Mouse (Mus musculus): ENCODE data around the gene Mctp1.
"Not testable (repeated sequence)": the region's sequence is repeated elsewhere in the genome, so short reads cannot be mapped to it uniquely, and the experiment has no call there.

Mctp1 gene

DNA sequence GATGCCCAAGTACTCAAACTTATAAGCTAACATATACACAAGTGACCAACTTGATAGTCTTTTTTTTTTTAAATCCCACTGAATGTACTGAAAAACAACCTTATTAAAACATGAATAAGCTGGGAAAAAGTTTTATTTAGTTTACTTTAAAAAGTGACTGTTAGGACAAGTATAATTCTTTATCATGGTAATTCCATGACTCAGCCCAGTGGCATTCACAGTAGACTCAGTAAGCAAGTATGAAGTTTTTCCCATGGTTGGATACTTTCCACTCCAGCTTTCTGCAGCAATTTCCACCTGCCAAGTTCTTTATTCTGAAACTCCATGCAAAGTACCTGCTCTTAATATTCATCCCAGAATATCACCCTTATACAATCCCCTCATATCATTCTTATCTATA lies 97.3 kb downstream of the Mctp1 start:
- no peak for DNase-seq (ENCODE audit: low read depth, low spot score)

DNA sequence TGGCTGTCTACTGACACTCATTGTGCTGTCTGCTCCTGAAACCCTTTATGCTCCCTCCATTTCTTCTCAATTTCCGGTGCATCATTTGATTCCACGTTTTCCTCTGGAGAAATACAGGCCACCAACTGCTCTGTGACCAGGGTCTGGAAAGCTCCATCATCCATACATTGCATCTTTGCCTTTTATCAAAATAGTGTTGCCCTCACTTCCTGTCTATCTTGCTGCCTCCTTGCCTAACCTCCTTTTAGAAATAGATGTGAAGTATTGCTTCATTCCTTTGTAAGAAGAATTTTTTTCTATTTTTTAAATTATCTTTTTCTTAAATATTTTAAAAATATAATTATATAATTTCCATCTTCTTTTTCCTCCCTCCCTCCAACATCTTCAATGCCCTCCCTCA lies 98.7 kb downstream of the Mctp1 start:
- DNase-seq (ENCODE audit: low read depth, low spot score) = no peak

DNA sequence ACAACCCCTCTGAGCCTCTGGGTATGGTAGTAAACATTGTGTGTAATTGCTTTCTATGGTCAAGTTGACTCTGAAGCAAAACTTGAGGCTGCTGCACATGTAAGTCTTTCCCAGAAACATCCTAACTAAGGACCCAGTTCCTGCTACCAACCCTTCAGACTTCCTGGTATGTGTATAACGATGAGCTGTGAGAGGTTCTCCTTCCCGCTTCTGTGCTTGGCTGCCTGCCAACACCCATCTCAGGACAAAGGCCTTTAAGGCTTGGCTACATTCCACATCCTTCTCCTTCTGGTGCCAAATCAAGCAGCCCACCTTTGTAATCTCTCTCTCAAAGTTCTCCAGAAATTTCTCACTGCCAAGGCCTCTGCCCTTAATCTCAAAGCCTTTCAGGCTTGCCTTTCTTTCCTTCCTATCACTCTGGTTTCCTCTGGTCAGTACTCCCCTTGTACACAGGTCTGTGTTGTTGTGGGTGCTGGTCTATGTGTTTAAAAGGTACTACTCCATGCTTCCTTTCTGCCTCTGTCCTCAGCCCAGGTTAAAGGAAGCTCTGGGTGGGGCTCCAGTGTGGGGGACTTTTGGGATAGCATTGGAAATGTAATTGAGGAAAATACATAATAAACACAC lies 99.9 kb downstream of the Mctp1 start:
- DNase-seq (ENCODE audit: low read depth, low spot score) = peak; percentile 50

DNA sequence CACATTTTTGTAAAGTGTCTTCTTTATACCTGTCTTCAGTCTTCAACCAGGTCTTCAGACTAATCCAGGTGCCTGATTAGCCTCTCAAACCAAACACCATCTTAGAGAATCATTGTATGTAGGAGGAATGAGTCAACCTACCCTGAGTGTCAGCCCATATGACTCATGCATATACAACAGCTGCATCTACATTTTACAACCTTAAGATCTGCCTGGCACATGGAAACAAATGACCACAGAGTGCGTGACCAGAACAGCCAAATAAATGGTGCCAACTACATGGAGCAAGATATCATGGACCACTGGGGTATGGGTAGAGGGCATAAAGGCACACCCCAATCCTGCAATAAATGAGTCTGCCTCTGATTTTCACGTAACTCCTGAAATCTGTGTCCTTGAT lies 131.6 kb downstream of the Mctp1 start:
- peak; percentile 32 for DNase-seq (ENCODE audit: low read depth, low spot score)

DNA sequence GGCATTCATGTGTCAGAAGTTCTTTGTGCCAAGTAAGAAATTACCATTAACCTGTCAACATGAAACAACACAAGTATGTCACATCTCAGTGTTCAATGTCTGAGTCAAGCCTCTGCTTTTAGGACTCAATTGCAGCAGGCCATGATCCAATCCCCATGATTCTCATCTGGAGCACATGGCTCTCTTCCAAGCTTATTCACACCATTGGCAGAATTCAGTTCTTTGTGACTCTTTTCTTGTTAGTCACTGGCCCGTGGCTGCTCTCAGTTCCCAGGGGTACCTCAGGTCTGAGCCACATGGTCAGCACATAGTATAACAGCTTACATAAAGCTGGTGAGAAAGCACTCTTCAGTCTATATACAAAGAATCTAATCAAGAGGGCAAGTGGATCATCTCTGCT lies 138.8 kb downstream of the Mctp1 start:
- no peak for DNase-seq (ENCODE audit: low read depth, low spot score)

DNA sequence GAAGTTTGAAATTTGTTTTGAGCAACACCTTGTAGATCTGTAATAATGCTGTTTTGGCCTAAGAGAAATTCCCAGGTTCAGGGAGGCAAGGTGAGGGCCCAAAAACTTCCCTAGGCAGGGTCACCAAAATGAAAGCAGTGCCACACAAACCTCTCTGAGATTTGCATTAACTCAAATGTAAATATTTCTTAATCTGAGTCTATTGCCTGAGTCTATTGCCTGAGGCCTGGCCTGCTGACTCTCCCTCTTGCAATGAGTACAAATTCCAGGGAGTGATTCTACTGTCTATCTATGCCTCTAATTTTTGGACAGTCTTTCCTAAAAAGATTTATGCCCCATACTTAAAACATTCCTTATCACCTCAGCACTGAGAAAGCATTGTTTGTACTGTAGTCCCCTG lies 143.0 kb downstream of the Mctp1 start:
- no peak for DNase-seq (ENCODE audit: low read depth, low spot score)

DNA sequence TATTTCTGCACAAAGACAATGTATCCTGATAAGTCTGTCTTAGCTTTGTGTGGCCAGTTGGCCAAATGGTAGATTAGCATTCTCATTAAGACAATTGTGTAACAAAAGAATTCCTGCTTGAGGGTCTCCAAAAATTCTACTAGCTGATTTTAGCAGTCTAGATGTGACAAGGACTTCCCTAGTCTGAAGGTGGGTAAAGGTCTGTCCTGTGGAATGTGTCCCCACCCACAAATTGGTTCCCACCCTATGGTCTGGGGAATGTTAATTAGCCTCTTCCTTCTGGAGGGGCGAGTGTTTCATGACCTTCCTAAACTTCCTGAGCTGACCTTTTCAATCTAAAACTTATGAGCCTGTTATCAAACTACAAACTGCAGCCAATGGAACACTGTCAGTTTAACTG lies 143.4 kb downstream of the Mctp1 start:
- no peak for DNase-seq (ENCODE audit: low read depth, low spot score)

DNA sequence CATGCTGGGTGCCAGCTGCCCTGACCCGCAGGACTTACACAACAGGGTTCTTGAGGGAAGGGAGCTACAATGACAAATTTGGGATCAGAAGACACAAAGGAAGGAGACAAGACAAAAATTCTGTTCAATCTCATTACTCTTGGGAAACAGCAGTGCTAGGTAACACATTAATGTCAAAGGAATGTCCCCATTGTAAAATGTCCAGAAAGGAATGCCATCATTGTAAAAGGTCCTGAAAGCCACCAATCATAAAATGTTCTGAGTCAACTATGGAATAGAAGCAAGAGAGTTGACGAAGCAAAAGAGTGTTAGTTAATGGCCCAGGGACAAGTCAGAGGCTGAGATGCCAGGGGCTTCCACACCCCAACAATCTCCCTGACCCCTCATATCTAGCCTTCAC lies 145.6 kb downstream of the Mctp1 start:
- no peak for DNase-seq (ENCODE audit: low read depth, low spot score)

DNA sequence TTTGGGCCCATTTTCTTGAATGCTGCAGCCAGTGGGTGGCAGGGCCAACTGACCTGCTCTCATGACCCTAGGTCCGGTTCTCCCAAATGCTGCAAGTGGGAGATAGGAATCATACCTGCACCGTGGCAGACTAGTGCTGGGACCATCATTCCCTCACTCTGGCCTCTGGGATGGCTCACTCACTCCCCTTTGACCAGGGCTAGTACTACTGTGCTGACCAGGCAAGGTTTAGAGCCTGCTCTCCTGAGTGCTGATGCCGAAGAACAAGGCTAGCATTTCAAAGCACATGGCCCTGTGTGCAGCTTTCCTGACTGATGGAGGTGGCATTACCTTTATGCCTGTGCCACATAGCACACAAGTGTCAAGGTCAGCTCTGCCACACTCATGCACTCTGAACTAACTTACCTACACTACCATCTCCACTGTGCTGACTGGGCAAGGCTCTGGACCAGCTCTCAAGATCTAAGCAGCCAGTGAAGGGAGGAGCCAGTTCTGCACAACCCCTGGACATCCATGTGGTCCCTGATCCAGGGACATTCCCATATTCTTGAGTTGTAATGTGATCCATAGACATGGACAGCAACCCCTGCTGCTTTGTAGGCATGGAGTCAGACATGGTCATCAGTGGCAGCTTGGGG lies 146.7 kb downstream of the Mctp1 start:
- DNase-seq (ENCODE audit: low read depth, low spot score) = no peak

DNA sequence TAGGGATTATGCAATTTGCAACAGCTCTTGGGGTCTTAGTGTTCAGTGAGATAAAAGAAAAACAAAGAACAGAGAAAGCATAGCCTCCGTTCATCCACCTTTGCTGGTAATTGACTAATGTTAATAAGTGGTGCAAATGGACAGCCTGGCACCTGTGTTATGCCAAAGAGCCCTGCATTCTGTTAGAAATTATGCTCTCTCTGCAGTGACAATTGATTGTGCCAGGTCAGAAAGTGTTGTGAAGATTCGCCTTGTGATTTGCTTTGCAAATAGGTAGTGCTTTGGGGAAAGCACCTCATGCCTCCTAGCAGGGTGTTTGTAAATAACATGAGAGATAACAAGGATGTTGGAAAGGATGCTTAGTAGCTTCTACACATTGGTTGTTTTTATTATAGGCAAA lies 163.5 kb downstream of the Mctp1 start:
- peak; percentile 68 for DNase-seq (ENCODE audit: low read depth, low spot score)

DNA sequence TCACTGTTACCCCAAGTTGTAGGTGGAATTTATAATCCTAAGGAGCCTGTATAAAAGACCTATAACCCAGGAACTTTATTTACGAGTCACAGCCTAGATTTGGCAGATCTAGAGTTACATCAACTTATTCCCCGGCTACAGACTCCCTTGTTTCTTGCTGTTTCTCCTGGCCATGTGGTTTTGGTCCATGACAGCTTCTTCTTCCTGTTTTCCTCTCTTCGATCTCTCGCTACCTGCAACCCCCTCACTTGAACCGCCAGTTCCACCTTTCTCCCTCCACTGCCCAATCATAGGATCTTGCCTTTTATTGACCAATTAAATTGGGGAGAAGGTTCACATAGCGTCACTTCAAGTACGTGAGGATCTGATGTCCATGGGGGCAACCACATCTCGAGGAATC lies 176.6 kb downstream of the Mctp1 start:
- DNase-seq (ENCODE audit: low read depth, low spot score) = no peak

DNA sequence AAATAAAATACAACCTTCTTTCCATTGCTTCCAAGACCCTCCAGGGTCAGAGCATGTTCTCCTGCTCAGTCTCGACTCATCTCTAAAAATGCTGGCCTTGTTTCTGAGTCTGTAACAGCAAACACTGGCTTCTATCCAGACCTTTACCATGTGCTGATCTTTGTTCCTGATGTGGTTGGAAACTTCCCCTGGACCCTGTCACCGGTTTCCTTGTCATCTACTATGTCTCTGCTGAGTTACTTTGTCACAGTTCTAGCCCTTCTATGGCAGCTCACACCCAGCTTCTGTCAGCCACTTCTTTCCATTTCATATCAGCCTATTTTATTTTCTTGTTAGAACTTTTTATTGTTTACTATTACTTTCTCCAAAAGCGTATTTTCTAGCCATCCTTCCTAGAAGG lies 177.3 kb downstream of the Mctp1 start:
- no peak for DNase-seq (ENCODE audit: low read depth, low spot score)

DNA sequence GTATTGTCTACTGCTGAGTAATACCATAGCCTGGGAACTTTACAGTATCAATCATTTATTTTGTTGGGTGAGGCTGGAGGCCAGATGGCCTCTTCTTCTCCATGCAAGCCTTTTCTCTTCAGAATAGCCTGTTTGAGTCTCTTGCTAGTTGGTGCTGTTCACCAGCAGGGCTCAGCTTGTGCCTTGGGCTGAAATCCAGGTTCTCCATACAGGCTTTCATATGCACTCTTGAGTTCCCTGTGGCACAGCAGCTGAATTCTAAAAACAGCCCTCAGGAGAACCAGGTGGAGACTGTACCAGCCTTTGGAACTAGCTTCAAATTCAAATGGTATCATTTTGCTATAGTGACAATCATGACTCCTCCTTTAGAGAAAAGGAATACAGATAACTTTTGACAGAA lies 179.7 kb downstream of the Mctp1 start:
- DNase-seq (ENCODE audit: low read depth, low spot score) = peak; percentile 97

DNA sequence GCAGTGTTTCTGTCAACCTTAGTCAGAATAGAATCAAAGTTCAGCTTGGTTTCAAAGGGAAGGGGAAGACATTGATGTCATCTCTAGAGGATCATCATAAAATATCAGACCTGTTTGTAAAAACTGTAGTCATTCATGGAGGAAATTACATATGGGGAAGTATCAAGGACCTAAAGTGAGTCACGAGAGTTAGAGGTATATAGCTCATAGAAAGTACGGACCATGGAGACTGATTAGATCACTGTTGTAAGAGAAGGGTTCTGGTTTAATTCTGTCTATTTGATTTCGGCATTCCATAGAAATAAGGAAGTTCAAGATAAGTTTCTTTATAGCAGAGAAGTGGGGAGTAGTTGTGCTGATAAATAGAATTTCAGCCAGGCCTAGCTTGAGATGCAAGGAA lies 181.7 kb downstream of the Mctp1 start:
- DNase-seq (ENCODE audit: low read depth, low spot score) = no peak

DNA sequence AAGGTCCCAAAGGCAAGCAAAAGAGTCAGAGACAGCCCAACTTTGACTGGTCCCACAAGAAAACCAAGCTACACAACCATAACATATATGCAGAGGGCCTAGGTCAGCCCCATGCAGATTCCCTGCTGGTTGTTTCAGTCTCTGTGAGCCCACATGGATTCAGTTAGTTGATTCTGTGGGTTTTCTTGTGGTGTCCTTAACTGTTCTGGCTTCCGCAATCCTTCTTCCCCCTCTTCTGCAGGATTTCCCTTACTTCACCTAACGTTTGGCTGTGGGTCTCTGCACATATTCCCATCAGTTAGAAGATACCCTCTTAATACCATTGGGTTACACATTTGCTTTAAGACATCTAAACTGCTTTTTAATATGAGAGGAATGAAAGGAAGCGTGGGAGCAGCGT lies 183.1 kb downstream of the Mctp1 start:
- no peak for DNase-seq (ENCODE audit: low read depth, low spot score)

DNA sequence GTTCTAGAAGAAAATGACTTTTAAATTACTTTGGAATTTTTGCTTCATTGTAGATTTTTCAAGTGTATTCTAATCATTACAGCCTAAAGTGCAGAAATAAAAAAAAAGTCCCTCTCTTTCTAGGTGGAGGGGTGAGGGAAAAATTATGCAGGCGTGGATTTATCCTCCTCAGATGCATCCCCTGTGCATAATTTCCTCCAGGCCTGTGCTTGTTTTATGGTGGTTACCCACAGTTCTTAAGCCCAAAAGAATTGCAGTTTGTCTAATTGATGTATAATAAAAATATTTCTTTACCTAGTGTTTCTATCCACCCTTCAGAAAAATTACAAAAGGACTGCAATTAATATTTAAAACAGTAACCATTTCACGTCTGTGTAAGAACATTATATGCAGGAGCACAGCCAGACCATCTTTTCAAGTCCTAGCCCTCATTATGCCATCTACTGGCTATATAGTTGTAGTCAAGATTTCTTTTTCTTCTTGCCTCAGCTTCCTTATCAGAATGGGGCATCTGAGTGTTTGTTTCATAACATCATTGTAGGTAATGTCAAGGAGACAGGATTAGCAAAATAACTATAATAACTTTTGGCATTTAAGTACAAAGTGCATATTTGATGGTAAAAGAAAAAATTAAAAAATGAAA lies 184.4 kb downstream of the Mctp1 start:
- DNase-seq (ENCODE audit: low read depth, low spot score) = peak; percentile 18

DNA sequence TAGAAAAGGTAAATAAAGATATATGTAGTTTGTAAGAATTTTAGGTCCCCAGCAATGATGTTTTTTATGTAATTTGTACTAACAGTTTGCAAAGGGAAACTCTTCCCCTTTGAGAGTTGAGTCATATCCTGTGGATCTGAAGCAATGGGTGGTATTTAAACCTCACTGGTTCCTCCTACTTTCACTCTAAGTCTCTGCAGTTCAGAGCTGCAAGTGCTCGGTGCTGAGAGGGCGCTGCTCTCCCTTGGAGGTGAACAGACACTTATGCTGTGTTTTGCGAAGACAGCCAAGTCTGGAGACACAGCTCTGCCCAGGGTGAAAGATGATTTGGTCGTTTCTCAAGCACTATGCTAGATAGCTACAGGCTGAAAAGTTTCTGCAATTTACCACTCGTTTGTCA lies 195.1 kb downstream of the Mctp1 start:
- DNase-seq (ENCODE audit: low read depth, low spot score) = peak; percentile 81

DNA sequence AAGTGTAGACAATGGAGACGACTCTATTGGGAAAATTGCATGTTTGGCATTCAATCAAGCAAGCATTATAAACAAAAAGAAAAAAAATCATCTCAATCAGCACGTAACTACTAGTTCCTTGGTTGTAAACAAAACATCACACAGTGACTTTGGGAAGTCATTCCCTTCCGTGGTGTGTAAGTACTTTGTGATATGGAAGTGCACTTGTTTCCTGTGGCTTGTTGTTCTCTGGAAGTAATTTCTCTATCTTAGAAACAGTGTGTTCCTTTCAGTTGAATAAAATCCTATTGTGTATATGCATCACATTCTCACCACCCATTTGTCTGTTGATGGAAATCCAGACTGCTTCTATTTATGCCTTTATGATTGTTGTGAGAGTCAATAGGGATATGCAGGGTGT lies 201.1 kb downstream of the Mctp1 start:
- no peak for DNase-seq (ENCODE audit: low read depth, low spot score)

DNA sequence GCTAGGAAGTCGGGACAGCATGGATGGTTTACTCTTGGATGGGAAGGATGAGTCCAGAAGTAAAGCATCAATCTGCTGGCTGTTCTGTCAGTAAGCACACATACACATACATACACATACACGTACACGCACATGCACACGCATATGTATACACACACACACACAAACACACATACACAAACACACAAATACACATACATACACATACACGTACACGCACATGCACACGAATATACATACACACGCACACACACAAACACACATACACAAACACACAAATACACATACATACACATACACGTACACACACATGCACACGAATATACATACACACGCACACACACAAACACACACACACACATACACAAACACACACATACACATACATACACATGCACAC lies 206.4 kb downstream of the Mctp1 start:
- not testable (repeated sequence) for DNase-seq (ENCODE audit: low read depth, low spot score)

DNA sequence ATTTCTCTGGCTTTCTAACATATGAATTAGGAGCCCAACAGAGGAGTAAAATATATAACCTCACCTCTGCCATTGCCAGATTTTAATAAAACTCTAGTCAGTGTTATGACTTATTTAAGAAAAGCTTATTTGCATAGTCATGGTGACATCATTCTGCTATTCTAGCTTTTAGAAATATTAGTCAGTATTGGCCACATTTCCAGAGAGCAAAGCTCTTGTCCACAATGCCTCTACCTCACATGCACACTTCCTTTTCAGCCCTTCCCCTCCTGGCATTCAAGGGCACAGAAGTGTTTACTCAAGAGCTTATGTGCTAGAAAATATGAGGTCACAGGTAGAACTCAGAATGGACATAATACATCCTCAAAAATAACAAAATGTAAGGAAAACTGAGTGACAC lies 206.9 kb downstream of the Mctp1 start:
- DNase-seq (ENCODE audit: low read depth, low spot score) = no peak

DNA sequence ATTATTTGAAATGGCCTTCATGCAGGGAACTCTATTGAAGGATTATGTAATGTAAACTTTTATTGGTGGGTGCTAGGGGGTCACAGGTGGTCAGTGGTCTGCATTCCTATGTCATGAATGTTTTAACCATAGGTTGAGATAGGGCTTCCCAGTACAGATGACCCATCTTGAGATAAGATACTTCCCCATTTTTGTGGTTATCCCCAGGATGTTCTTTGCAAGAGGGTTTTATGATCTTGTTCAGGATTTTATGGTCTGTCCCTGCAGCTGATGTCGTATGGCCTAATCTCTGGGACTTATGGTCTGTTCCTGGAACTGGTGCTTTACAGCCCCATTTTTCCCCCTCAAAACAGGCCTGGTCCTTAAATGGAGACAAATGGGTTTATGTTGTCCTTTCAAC lies 207.4 kb downstream of the Mctp1 start:
- no peak for DNase-seq (ENCODE audit: low read depth, low spot score)

DNA sequence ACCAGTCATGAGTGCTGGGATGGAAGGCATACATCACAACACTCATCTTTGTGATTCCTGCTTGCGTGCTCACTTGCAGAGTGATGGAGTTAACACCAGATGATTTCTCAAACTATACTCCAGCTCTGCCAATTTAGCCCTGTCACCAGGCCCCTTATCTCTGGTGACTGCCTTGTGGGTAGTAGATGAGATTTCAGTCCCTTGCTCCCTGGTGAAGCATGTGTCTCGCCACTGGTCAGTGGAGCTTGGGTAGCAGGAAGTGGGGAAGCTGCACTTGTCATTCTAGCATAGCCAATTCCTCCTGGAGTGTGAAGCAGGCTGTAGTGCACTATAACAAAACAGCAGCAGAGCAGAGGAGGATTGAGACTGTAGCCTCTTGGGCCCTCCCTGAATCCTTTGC lies 208.6 kb downstream of the Mctp1 start:
- DNase-seq (ENCODE audit: low read depth, low spot score) = no peak

DNA sequence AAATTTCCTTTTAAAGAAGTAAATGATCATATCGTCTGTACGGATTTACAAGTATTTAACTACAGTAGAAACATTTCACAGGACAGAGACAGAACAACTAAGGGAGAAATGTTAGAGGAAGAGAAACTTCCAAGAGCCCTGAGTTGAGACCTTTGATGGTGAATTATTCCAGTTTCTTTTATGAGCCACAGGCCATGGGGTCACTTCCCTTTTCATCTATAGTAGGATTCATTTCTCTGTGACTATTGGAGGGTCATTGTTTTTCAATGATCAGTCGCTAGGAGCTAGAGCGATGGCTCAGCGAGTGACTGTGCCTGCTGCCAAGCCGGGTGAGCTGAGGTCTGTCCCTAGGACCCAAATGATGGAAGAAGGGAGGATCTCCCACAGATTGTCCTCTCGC lies 212.7 kb downstream of the Mctp1 start:
- no peak for DNase-seq (ENCODE audit: low read depth, low spot score)
